Mouse (Mus musculus) hindbrain, embryonic 12.5 days (tissue): ENCODE measurements at regions not wholly inside any gene's neighbourhood (a gene's known extent, or its start where the extent isn't known, plus 50 kb on each side); places are given as distances from the start of the nearest gene placed in this dataset.

Source experiments
- ATAC-seq: fragments of 200-750 bp; cut with Nextera tagmentation; 2 replicates; pipeline ENCODE4 v1.8.0; 2017; ENCODE audit warnings: moderate TSS enrichment; ENCODE audit not compliant: low FRiP score
- H3K27ac ChIP-seq: fragments of 300-500 bp; sonication (generic); 2 replicates; pipeline ENCODE4 v1.5.1; 2016; ENCODE audit warnings: mild to moderate bottlenecking
- H3K27me3 ChIP-seq: fragments of 300-500 bp; sonication (generic); 2 replicates; pipeline ENCODE4 v1.6.1; 2016; ENCODE audit warnings: mild to moderate bottlenecking
- H3K36me3 ChIP-seq: fragments of 300-500 bp; sonication (generic); 2 replicates; pipeline ENCODE4 v1.6.1; 2016; ENCODE audit warnings: mild to moderate bottlenecking
- H3K4me1 ChIP-seq: fragments of 300-500 bp; sonication (generic); 2 replicates; pipeline ENCODE4 v1.6.1; 2016
- H3K4me2 ChIP-seq: fragments of 300-500 bp; sonication (generic); replicated peaks from 2 replicates; pipeline ENCODE4 v1.6.1; 2016; ENCODE audit warnings: mild to moderate bottlenecking
- H3K4me3 ChIP-seq: fragments of 300-500 bp; sonication (generic); 2 replicates; pipeline ENCODE4 v1.5.1; 2016; ENCODE audit warnings: mild to moderate bottlenecking
- H3K9ac ChIP-seq: fragments of 300-500 bp; sonication (generic); 2 replicates; pipeline ENCODE4 v1.6.1; 2016; ENCODE audit warnings: mild to moderate bottlenecking, moderate library complexity
- H3K9me3 ChIP-seq: fragments of 300-500 bp; sonication (generic); replicated peaks from 2 replicates; pipeline ENCODE4 v1.6.1; 2016; ENCODE audit warnings: mild to moderate bottlenecking
- WGBS: fragments of 180-500 bp; shearing (Covaris S2); methylation state at CpG from one replicate; pipeline ENCODE4 v1.1.7; 2016; 5-methylcytosine and 5-hydroxymethylcytosine counted together

GRCm38 (mm10) chr6:31201375-31201972 lies 197.1 kb upstream of the Mkln1 start:
- 87% methylated on average over 4 of the region's 4 CpGs for WGBS
- Histone ChIP-seq H3K4me1 (no peaks in the 10 kb centered on the region), H3K4me2 (no peak overlapping the region), H3K36me3 (no peaks in the 10 kb centered on the region), H3K9ac (no peak overlapping the region), H3K9me3 (no peaks in the 10 kb centered on the region), H3K27ac (no peak overlapping the region), H3K4me3 (no peak overlapping the region), H3K27me3 (no peaks in the 10 kb centered on the region; the same call in 1 of the 2 replicates)
- no peak for ATAC-seq

DNA sequence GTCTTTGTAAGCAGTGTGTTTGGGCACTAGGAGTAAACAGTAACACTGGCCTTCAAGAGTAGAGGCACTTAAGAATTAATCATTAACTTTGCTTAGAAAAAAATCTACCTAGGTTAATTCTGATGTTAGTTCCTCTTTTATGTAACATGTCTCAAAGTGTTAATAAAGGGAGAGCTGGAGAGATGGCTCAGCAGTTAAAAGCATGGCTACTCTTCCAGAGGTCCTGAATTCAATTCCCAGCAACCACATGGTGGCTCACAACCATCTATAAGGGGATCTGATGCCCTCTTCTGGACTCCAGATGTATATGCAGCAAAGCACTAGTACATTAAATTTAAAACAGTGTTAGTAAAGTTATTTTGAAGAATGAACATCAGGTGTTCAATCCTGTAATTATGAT lies 195.9 kb upstream of the Mkln1 start:
- Histone ChIP-seq H3K27me3 (no peaks in the 10 kb centered on the region; the same call in 1 of the 2 replicates), H3K9ac (no peak overlapping the region), H3K4me1 (no peaks in the 10 kb centered on the region), H3K9me3 (no peaks in the 10 kb centered on the region), H3K36me3 (no peaks in the 10 kb centered on the region), H3K4me3 (no peak overlapping the region), H3K4me2 (no peak overlapping the region), H3K27ac (no peak overlapping the region)
- ATAC-seq: no peak

DNA sequence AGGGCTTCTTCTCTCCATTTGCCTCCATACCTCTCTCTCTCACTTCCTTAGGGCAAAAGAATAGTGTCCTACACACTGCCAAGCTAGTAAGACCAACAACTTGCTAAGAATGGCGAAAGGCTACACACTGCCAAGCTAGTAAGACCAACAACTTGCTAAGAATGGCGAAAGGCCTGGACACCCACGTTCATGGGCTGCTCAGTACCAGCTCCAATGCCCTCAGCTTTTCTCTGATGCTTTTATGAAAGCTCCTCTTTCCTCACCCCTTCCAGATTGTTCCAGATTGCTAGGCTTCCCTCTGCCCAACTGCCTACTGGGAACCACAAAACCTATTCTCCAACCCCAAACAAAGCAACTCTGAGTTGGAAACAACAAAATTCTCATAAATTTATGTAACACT lies 194.1 kb upstream of the Mkln1 start:
- no peak overlapping the region for H3K27ac ChIP-seq
- H3K9me3 ChIP-seq: no peaks in the 10 kb centered on the region
- no peak for ATAC-seq
- 92% methylated on average over 3 of the region's 3 CpGs for WGBS
- H3K4me2 ChIP-seq: no peak overlapping the region
- no peaks in the 10 kb centered on the region; the same call in 1 of the 2 replicates for H3K27me3 ChIP-seq
- H3K4me3 ChIP-seq: no peak overlapping the region
- H3K4me1 ChIP-seq: no peaks in the 10 kb centered on the region
- H3K9ac ChIP-seq: no peak overlapping the region
- H3K36me3 ChIP-seq: no peaks in the 10 kb centered on the region

DNA sequence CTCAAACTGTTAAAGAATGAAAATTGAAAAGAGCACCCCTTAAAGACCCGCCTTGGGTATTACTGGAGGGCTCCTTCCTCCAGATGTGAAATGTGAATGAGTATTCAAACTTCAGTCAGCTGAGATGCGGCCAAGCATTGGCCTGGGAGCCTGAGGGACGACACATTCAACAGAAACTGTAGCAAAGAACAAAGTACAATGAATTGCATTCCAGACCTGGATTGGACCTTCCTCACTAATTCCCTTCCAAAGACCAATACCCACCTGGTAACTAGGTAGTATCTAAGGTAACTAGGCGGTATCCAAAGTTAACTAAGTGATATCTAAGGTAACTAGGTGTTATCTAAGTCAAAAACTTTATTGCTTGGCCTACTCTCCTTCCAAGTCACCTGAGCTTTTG lies 193.7 kb upstream of the Mkln1 start:
- 89% methylated on average over 4 of the region's 4 CpGs for WGBS
- H3K27me3 ChIP-seq: no peaks in the 10 kb centered on the region; the same call in 1 of the 2 replicates
- ATAC-seq: no peak
- H3K4me2 ChIP-seq: no peak overlapping the region
- no peaks in the 10 kb centered on the region for H3K36me3 ChIP-seq
- no peaks in the 10 kb centered on the region for H3K9me3 ChIP-seq
- H3K27ac ChIP-seq: no peak overlapping the region
- no peaks in the 10 kb centered on the region for H3K4me1 ChIP-seq
- H3K9ac ChIP-seq: no peak overlapping the region
- no peak overlapping the region for H3K4me3 ChIP-seq

DNA sequence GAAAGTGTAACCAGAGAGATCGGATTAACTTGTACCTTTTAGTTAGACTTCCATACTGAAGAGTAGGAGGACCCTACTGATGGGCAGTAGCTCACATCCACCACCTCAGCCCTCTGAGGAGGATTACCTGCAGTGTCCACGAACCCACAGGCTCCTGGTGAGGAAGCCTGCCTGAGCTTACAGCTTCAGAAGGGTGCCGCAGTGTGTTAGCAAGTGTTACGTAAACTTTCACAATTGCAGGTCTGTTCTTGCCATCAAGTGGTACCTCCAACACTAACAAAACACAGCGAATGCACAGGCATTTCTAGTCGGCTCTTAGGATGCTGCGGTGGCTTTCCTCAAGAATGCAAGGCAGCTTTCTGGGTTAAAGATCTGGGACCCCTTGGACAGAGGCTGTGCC lies 192.4 kb upstream of the Mkln1 start:
- Histone ChIP-seq H3K27ac (no peak overlapping the region), H3K36me3 (no peaks in the 10 kb centered on the region), H3K9me3 (no peaks in the 10 kb centered on the region), H3K9ac (no peak overlapping the region), H3K27me3 (no peaks in the 10 kb centered on the region; the same call in 1 of the 2 replicates), H3K4me2 (no peak overlapping the region), H3K4me3 (no peak overlapping the region), H3K4me1 (no peaks in the 10 kb centered on the region)
- ATAC-seq: no peak
- WGBS: 81% methylated on average over 7 of the region's 7 CpGs

DNA sequence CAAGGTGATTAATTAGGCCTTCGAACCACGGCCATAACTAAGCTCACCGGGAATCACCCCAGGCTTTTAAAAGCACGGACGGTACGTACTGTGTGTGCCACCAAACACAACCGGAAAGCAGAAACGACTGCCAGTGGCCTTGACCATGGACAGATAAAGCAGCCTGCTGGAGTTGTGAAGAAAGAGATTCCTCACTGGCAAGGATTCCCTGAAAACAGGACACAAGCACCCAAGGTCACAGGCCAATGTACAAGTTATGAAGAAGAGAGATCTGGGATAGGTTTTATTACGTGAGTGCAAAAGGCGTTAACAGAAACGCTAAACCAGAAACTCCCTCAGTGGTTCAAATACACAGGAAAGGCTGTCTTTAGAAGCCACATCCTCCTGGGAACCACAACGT lies 191.3 kb upstream of the Mkln1 start:
- Histone ChIP-seq H3K36me3 (no peaks in the 10 kb centered on the region), H3K9me3 (no peaks in the 10 kb centered on the region), H3K27ac (no peak overlapping the region), H3K9ac (no peak overlapping the region), H3K4me1 (no peaks in the 10 kb centered on the region), H3K4me3 (no peak overlapping the region), H3K27me3 (no peaks in the 10 kb centered on the region; the same call in 1 of the 2 replicates), H3K4me2 (no peak overlapping the region)
- 89% methylated on average over 12 of the region's 12 CpGs for WGBS
- ATAC-seq: no peak

- no peak overlapping the region for H3K9ac ChIP-seq
- WGBS: 91% methylated on average over 6 of the region's 6 CpGs
- H3K27me3 ChIP-seq: no peaks in the 10 kb centered on the region; the same call in 1 of the 2 replicates
- H3K4me3 ChIP-seq: no peak overlapping the region
- H3K27ac ChIP-seq: no peak overlapping the region
- no peaks in the 10 kb centered on the region for H3K36me3 ChIP-seq
- H3K9me3 ChIP-seq: no peaks in the 10 kb centered on the region
- no peak for ATAC-seq
- no peaks in the 10 kb centered on the region for H3K4me1 ChIP-seq
- H3K4me2 ChIP-seq: no peak overlapping the region
Observed at GRCm38 (mm10) chr6:31208224-31208623, 190.3 kb upstream of the Mkln1 start.

- no peak overlapping the region for H3K4me2 ChIP-seq
- no peak overlapping the region for H3K4me3 ChIP-seq
- ATAC-seq: no peak
Observed at GRCm38 (mm10) chr6:31209411-31210139, 189.0 kb upstream of the Mkln1 start.

DNA sequence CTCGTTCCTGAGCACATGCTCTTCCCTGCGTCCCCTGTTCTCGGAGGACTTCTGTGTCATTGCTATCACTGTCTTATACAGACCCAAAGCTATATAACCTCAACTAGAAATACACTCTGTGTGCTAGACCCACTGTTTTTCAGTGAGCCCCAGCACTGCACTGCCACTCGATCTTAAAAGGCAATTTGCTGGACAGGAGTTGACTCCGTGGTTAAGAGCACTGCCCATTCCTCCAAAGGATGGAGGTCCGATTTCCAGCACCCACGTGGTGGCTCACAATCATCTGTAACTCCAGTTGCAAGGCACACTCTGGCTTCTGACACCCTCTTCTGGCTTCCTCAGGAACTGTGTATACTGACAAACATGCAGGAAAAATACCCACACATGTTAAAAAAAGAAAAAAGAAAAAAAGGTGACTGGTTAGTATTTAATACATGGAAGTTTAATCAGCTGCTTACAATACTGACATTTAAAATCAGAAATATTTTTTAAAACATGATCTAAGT lies 188.3 kb upstream of the Mkln1 start:
- H3K27ac ChIP-seq: no peak overlapping the region
- no peaks in the 10 kb centered on the region for H3K36me3 ChIP-seq
- H3K4me2 ChIP-seq: no peak overlapping the region
- H3K4me3 ChIP-seq: no peak overlapping the region
- H3K4me1 ChIP-seq: no peaks in the 10 kb centered on the region
- peaks cover 7% of the 10 kb centered on the region; the same call in 1 of the 2 replicates for H3K27me3 ChIP-seq
- 76% methylated on average over 7 of the region's 7 CpGs for WGBS
- no peak for ATAC-seq
- H3K9ac ChIP-seq: no peak overlapping the region
- H3K9me3 ChIP-seq: no peaks in the 10 kb centered on the region

More at GRCm38 (mm10) chr6:31209411-31210139, 189.0 kb upstream of the Mkln1 start:
- H3K27ac ChIP-seq: no peak overlapping the region
- H3K9me3 ChIP-seq: no peaks in the 10 kb centered on the region
- 92% methylated on average over 15 of the region's 15 CpGs for WGBS
- H3K9ac ChIP-seq: no peak overlapping the region
- no peaks in the 10 kb centered on the region for H3K4me1 ChIP-seq
- no peaks in the 10 kb centered on the region for H3K36me3 ChIP-seq
- H3K27me3 ChIP-seq: peaks cover 2% of the 10 kb centered on the region

- no peak for ATAC-seq
- Histone ChIP-seq H3K36me3 (no peaks in the 10 kb centered on the region), H3K4me2 (no peak overlapping the region), H3K27ac (no peak overlapping the region), H3K9ac (no peak overlapping the region), H3K4me1 (peaks cover 3% of the 10 kb centered on the region; the same call in 1 of the 2 replicates), H3K4me3 (no peak overlapping the region), H3K27me3 (peaks cover 15% of the 10 kb centered on the region), H3K9me3 (no peaks in the 10 kb centered on the region)
- 86% methylated on average over 4 of the region's 4 CpGs for WGBS
Observed at GRCm38 (mm10) chr6:31211091-31211490, 187.4 kb upstream of the Mkln1 start.

DNA sequence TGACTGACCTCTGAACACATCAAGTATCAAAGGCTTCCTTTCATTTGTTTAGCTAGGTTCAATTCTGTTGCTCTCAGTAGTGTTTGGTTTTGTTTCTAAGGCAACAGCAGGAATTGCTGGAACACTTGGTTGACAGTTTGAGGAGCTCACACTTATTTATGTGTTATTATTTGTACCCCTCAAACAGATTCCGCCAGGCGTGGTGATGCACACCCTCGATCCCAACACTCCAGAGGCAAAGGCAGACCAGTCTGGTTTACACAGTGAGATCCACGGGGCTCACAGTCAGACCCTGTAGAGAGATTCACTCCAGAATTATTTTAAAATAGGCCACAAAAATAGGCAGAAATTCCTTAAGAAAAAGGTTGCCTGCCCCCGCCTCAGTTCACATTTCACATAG lies 186.9 kb upstream of the Mkln1 start:
- Histone ChIP-seq H3K4me1 (peaks cover 4% of the 10 kb centered on the region), H3K9ac (no peak overlapping the region), H3K27me3 (peaks cover 20% of the 10 kb centered on the region), H3K9me3 (no peaks in the 10 kb centered on the region), H3K4me3 (no peak overlapping the region), H3K27ac (no peak overlapping the region), H3K4me2 (no peak overlapping the region), H3K36me3 (no peaks in the 10 kb centered on the region)
- no peak for ATAC-seq
- WGBS: 79% methylated on average over 5 of the region's 5 CpGs

GRCm38 (mm10) chr6:31212080-31212479 lies 186.5 kb upstream of the Mkln1 start:
- Histone ChIP-seq H3K9ac (no peak overlapping the region), H3K9me3 (no peaks in the 10 kb centered on the region), H3K4me3 (no peak overlapping the region), H3K36me3 (no peaks in the 10 kb centered on the region), H3K4me2 (no peak overlapping the region), H3K27ac (no peak overlapping the region), H3K4me1 (peaks cover 9% of the 10 kb centered on the region), H3K27me3 (peaks cover 25% of the 10 kb centered on the region)
- ATAC-seq: no peak
- WGBS: 88% methylated on average over 7 of the region's 7 CpGs

- no peak overlapping the region for H3K27ac ChIP-seq
- no peak for ATAC-seq
- H3K9ac ChIP-seq: no peak overlapping the region
- 81% methylated on average over 13 of the region's 13 CpGs for WGBS
- H3K4me1 ChIP-seq: peaks cover 14% of the 10 kb centered on the region
- no peak overlapping the region for H3K4me3 ChIP-seq
- H3K4me2 ChIP-seq: no peak overlapping the region
- H3K36me3 ChIP-seq: no peaks in the 10 kb centered on the region
- H3K9me3 ChIP-seq: no peaks in the 10 kb centered on the region
- peaks cover 30% of the 10 kb centered on the region for H3K27me3 ChIP-seq
Observed at GRCm38 (mm10) chr6:31212694-31213093, 185.8 kb upstream of the Mkln1 start.
